Comparison of ENCODE assay signal across 7 mouse cellular contexts in the genomic region with DNA sequence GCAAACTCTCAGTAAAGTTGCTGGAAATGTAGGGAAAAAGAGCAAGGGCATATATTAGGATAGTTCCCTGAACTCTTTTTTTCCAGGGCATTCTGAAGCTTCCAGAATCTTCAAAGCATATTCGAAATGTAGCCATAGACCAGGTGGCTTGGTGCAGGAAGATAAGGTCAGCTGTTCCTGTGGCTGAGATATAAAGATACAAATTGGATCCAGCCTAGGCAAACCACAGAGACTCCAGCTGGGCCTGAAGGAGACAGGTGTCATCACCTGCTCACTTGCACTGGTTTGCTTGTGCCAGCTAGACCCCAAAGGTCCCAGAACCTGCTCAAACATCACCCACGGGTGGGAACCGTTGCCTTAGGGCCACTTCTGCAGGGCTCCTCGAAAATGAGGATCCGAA. TPM values are rescaled to one million over a fixed set of nuclear protein-coding genes. Genes with fewer than 3 reads are reported as not detected.
DNase-seq lines count a peak whose midpoint lies in the region; ATAC-seq and TF ChIP-seq lines count a peak whose summit lies in the region.

No protein-coding gene starts in this region.

- H3K9ac ChIP-seq in kidney, embryonic 16.5 days (replicated peaks; ENCODE audit: low read length) = no peak overlapping the region
- no peak overlapping the region for H3K9ac ChIP-seq in embryonic facial prominence, embryonic 15.5 days
- H3K9ac ChIP-seq in hindbrain, postnatal 0 days (replicated peaks; ENCODE audit: low read length) = no peak overlapping the region
- no peak overlapping the region for H3K9ac ChIP-seq in midbrain, postnatal 0 days (replicated peaks; ENCODE audit: low read length, poor library complexity, severe bottlenecking)

- H3K4me2 ChIP-seq in kidney, embryonic 16.5 days (replicated peaks; ENCODE audit: low read depth, low read length) = peak overlapping the region; percentile 70; the same call in 1 of the 2 replicates
- H3K4me2 ChIP-seq in embryonic facial prominence, embryonic 15.5 days (replicated peaks) = peak overlapping the region; percentile 72
- peak overlapping the region; percentile 80 for H3K4me2 ChIP-seq in hindbrain, postnatal 0 days (ENCODE audit: low read depth, low read length)
- H3K4me2 ChIP-seq in midbrain, postnatal 0 days (ENCODE audit: low read depth, low read length, poor library complexity, severe bottlenecking) = peak overlapping the region; percentile 69

- no peak overlapping the region for H3K27ac ChIP-seq in kidney, embryonic 16.5 days (ENCODE audit: low read length)
- H3K27ac ChIP-seq in kidney, adult 2 months (ENCODE audit: insufficient read depth, low read depth, low read length) = no peak overlapping the region
- no peak overlapping the region for H3K27ac ChIP-seq in embryonic facial prominence, embryonic 15.5 days (replicated peaks)
- H3K27ac ChIP-seq in hindbrain, postnatal 0 days = no peak overlapping the region
- no peak overlapping the region for H3K27ac ChIP-seq in midbrain, postnatal 0 days (ENCODE audit: low read depth, low read length)

- H3K4me1 ChIP-seq in kidney, embryonic 16.5 days (ENCODE audit: insufficient read depth, low read length) = peaks cover 11% of the 10 kb centered on the region; the same call in 1 of the 2 replicates
- H3K4me1 ChIP-seq in kidney, adult 2 months (ENCODE audit: control insufficient read depth, insufficient read depth, low read length) = no peaks in the 10 kb centered on the region; the same call in 1 of the 2 replicates
- peaks cover 8% of the 10 kb centered on the region; the same call in 1 of the 2 replicates for H3K4me1 ChIP-seq in embryonic facial prominence, embryonic 15.5 days
- H3K4me1 ChIP-seq in hindbrain, postnatal 0 days (ENCODE audit: insufficient read depth, low read length) = no peaks in the 10 kb centered on the region
- H3K4me1 ChIP-seq in midbrain, postnatal 0 days (ENCODE audit: insufficient read depth, low read length) = 0 out of 2 replicates have a peak, but pooled peaks cover 5% of the 10 kb centered on the region

- no peaks in the 10 kb centered on the region for H3K36me3 ChIP-seq in kidney, embryonic 16.5 days (ENCODE audit: insufficient read depth, low read length)
- no peaks in the 10 kb centered on the region for H3K36me3 ChIP-seq in kidney, adult 2 months (ENCODE audit: control insufficient read depth, insufficient read depth, low read length)
- H3K36me3 ChIP-seq in embryonic facial prominence, embryonic 15.5 days = no peaks in the 10 kb centered on the region
- H3K36me3 ChIP-seq in hindbrain, postnatal 0 days (ENCODE audit: insufficient read depth, low read length) = no peaks in the 10 kb centered on the region
- H3K36me3 ChIP-seq in midbrain, postnatal 0 days (ENCODE audit: insufficient read depth, low read length) = no peaks in the 10 kb centered on the region

- intact Hi-C loops in left cerebral cortex, postnatal 4 days (cut with DNase I) = no loop called here

- no peaks in the 10 kb centered on the region for H3K27me3 ChIP-seq in kidney, embryonic 16.5 days (ENCODE audit: insufficient read depth, low read length)
- no peaks in the 10 kb centered on the region for H3K27me3 ChIP-seq in kidney, adult 2 months (replicated peaks; ENCODE audit: control insufficient read depth, insufficient read depth, low read length)
- H3K27me3 ChIP-seq in embryonic facial prominence, embryonic 15.5 days = no peaks in the 10 kb centered on the region
- H3K27me3 ChIP-seq in hindbrain, postnatal 0 days (ENCODE audit: insufficient read depth, low read length) = no peaks in the 10 kb centered on the region
- no peaks in the 10 kb centered on the region for H3K27me3 ChIP-seq in midbrain, postnatal 0 days (ENCODE audit: insufficient read depth, low read length)

- no peaks in the 10 kb centered on the region for H3K9me3 ChIP-seq in kidney, embryonic 16.5 days (ENCODE audit: low read length)
- no peaks in the 10 kb centered on the region for H3K9me3 ChIP-seq in embryonic facial prominence, embryonic 15.5 days (replicated peaks)
- no peaks in the 10 kb centered on the region for H3K9me3 ChIP-seq in hindbrain, postnatal 0 days (ENCODE audit: low read length)
- H3K9me3 ChIP-seq in midbrain, postnatal 0 days (ENCODE audit: low read length) = no peaks in the 10 kb centered on the region

- TF ChIP-seq CTCF in kidney, adult 2 months (conservative IDR thresholded peaks at IDR 0.05; ENCODE audit: insufficient read depth, insufficient read length, low read depth, low read length) = no peak
- no peak for TF ChIP-seq CTCF in hindbrain, postnatal 0 days (IDR thresholded peaks at IDR 0.05; ENCODE audit: low read depth)
- TF ChIP-seq CTCF in midbrain, postnatal 0 days (IDR thresholded peaks at IDR 0.05) = no peak

- no peak for DNase-seq in kidney, adult 2 months
- DNase-seq in hindbrain, postnatal 0 days (ENCODE audit: low spot score) = no peak
- no peak for DNase-seq in midbrain, postnatal 0 days (ENCODE audit: low spot score)
- no peak for DNase-seq in left cerebral cortex, postnatal 4 days
- no peak for DNase-seq in kidney, postnatal 36 days

- H3K4me3 ChIP-seq in kidney, embryonic 16.5 days (ENCODE audit: low read length) = peak overlapping the region; percentile 92
- no peak overlapping the region for H3K4me3 ChIP-seq in kidney, adult 2 months (ENCODE audit: insufficient read depth, low read depth, low read length)
- H3K4me3 ChIP-seq in embryonic facial prominence, embryonic 15.5 days (replicated peaks) = peak overlapping the region; percentile 87; the same call in 1 of the 2 replicates
- H3K4me3 ChIP-seq in hindbrain, postnatal 0 days (ENCODE audit: low read length) = peak overlapping the region; percentile 94
- H3K4me3 ChIP-seq in midbrain, postnatal 0 days (ENCODE audit: low read depth, low read length) = peak overlapping the region; percentile 91; the same call in 1 of the 2 replicates

- no peak; the same call in 1 of the 2 replicates for ATAC-seq in kidney, embryonic 16.5 days (ENCODE audit: low FRiP score, low TSS enrichment)
- ATAC-seq in embryonic facial prominence, embryonic 15.5 days (ENCODE audit: insufficient number of reproducible peaks, low FRiP score, low TSS enrichment, low read depth) = no peak
- ATAC-seq in hindbrain, postnatal 0 days = 0 out of 2 replicates have a peak, but pooled peaks have one; percentile 0
- ATAC-seq in midbrain, postnatal 0 days (ENCODE audit: low FRiP score) = no peak

- 79% methylated on average over 5 of the region's 5 CpGs for WGBS in kidney, embryonic 16.5 days
- 78% methylated on average over 5 of the region's 5 CpGs for WGBS in kidney, adult 2 months
- 75% methylated on average over 5 of the region's 5 CpGs for WGBS in embryonic facial prominence, embryonic 15.5 days
- 85% methylated on average over 5 of the region's 5 CpGs for WGBS in hindbrain, postnatal 0 days
- WGBS in midbrain, postnatal 0 days = 88% methylated on average over 5 of the region's 5 CpGs

- no peak for TF ChIP-seq POLR2A in kidney, adult 2 months (IDR thresholded peaks at IDR 0.05; ENCODE audit: low read depth, low read length)

RNA-seq across cellular contexts. Expression of gene Klhl8, which starts 0.5 kb away (rescaled TPM):
- polyA plus RNA-seq in kidney, embryonic 16.5 days (2015; fragmentation: Nextera tagmentation; extraction: Ambion mirVana) = 13.2 and 13.8 TPM in 2 replicates
- 5.6 and 6.1 TPM in 2 replicates for polyA plus RNA-seq in kidney, adult 2 months (2012; rRNA removed)
- 17.2 and 18.2 TPM in 2 replicates for polyA plus RNA-seq in embryonic facial prominence, embryonic 15.5 days (2015; fragmentation: Nextera tagmentation; extraction: Ambion mirVana)
- 38.7 and 40.1 TPM in 2 replicates for total RNA-seq in hindbrain, postnatal 0 days (2014; rRNA removed)
- polyA plus RNA-seq in hindbrain, postnatal 0 days (2015; fragmentation: Nextera tagmentation; extraction: Ambion mirVana) = 32.0 and 33.4 TPM in 2 replicates
- total RNA-seq in midbrain, postnatal 0 days (2014; rRNA removed) = 44.6 and 46.7 TPM in 2 replicates
- 39.5 and 41.5 TPM in 2 replicates for polyA plus RNA-seq in midbrain, postnatal 0 days (2015; fragmentation: Nextera tagmentation; extraction: Ambion mirVana)
- 10 to 100 TPM; 46.0 to 46.4 TPM for total RNA-seq in left cerebral cortex, postnatal 4 days (2021)
